Mouse (Mus musculus): ENCODE data around the gene Uba1.

The Uba1 gene

DNA sequence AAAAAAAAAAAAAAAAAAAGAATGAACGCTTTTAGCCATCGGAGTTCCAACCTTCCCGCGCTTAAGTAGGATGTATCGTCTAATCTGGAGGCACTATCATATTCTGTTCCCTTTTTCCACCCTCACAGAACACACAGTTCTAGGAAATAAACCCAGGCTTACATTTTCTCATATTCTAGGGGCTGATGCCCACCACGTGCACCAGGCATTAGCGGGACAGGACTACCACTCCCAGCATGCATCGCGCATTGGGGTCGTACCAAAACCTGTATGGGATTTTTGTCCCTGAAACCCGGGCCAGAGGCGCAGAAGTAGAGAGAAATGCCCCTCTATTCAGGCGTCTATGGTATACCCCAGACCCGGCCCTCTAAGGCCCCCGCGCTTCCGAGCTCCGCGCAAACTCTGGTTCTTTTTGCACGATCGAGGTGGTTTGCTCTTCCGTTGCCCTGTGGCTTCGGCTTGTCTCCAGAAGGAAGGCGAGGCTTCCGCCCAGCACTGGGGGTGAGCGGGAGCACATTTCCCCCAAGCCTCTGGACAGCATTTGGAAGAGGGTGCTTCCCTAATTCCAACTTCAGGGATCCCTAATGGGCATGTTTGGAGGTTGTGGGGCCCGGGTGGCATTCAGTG is at the start of gene Uba1:
Gene Uba1 (plus strand): TSS at position 301 of the 627 bp plus-strand sequence.
- DNase-seq = peak; percentile 70

DNA sequence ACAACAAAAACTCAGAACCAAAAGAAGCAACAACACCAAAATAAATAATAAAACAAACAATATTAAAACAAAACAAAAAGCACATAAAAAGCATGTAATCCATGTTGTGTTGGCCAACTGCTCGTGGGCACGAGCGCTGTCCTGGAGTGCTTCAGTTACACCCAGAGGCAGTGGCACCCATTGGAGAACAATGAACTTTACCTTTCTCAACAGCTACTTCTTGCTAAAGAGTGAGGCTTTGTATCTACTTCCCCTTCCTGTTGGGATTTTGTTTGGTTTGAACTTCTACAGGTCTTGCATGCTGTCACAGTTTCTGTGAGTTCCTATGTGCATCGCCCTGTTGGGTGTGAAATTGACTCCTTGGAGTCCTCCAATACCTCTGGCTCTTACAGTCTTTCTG is 49.6 kb upstream of the Uba1 start:
- no peak for DNase-seq

DNA sequence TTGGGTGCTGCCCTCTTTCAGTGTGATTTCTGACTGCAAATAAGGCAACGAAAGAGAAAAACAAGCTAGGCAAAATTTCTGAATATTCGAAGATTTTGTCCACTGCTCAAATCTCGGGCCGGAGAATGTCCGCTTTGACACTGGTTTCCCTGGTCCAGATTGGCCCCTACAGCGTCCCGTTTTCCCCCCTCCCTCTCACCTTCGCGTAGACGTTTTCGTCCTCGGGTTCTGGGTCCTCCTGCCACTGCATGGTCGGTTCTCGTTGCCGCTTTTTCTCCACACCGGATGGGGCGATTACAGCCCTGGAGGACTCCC is 41.3 kb upstream of the Uba1 start:
- no peak for DNase-seq

DNA sequence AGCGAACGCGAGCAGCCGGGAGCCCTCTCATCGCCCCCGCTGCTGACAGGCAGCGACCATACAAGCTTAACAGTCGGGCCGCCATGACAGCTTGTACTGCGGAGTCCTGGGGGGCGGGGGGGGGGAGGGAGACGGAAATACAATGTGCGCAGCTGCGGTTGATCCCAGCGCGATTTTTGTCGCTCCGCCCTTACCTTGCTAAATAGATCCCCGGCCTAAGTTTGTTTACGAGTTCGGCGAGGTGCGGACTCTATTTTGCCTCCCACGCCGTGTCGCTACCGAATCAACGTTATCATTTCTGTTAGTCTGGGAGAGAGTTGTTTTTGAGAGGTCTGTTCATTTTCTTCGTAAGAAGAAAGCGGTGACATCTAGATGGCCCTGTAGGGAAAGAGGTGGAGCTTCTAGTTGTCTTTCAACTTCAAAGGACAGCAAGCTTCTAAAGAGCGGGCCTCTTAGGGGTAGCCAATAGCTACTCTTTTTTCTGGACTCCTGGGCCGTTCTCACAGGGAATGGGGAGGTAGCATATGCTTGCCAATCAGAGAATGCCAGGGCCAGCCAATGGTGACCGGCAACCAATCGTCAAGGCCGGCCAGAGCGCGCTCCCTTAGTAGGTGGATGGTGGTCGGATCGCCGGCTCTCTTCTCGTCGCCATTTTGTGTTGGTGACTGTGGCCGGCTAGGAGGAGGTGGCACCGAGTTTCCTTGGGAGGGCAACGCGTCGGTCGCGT is 40.8 kb upstream of the Uba1 start, which contains the start of the genes Rbm10 and Ndufb11:
Gene Rbm10 (plus strand): TSS at position 328 of the 727 bp plus-strand sequence.
Gene Ndufb11 (minus strand): TSS at position 444 of the 727 bp plus-strand sequence.
- peak; percentile 93 for DNase-seq

DNA sequence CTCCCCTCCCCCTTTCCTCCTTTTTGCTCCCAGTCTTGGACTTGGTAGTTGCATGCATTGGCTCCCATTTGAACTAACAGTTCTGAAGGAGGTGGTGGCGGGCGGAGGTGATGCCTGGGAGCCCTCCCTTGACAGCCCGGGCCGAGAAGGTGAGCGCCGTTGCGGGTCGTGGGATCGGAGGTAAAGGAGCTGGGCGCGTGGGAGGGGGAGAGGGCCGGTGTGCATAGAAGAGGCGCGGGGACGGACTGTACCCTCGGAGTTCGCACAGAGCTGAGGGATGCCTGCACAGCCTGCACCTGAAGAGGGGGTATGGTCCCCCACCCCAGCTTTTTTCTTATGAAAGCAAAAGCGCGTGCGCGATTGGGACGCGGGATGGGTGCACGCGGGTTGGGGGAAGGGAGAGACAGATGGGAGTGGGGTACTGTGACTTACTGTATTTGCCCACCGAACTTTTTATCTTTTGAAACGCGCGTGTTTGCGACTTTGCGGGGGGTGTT is 40.2 kb upstream of the Uba1 start:
- DNase-seq = no peak

DNA sequence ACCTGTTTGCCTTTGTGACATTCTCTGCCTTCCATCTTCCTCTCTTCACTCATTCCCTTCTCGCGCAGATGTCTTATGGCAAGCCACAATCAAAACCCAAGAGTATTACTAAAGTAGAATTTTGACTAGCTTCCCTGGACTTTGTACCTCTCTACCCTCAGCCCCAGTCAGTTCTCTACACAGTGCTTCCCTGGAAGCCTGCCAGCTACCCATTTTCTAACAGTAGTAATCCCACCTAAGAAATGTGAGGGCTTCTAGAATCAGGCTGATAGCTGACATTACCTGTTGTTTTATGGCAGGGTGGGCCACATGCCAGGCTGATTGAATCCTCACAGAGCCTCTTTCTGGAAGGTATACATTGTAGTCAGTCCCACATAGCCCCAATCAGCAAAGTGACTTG is 20.0 kb upstream of the Uba1 start:
- DNase-seq = peak; percentile 35

DNA sequence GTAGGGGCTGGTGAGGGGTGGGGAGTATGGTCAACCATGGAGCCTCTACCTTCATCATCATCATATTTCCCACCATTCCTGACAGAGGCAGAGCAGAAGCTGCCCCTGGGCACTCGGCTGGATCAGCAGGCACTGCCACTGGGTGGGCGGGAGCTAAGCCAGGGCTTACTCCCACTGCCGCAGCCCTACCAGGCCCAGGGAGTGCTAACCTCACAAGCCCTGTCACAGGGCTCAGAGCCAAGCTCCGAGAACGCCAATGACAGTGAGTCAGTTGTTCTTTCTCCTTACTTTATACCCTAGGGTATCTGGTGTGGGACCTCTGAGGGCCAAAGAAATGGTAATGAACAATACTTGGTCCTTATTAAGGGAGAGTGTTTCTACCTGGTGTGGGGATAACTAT is 13.3 kb upstream of the Uba1 start:
- DNase-seq = no peak

DNA sequence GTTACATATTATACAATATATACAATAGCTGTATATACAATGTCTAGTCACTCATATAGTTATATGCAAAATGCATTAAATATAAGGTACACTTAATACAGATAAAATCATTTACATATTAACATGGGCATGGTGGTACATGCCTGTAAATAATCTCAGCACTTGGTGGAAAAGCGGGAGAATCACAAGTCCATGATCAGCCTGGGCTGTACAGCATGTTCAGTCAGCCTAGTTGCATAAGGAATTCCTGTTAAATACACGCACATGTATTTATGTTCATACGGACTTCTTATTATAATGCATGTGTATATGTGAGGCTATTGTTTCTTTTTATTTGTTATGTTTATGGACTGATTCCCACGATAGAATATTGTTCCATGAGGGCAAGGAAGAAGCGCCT is 533 bp upstream of the Uba1 start:
- no peak for DNase-seq

DNA sequence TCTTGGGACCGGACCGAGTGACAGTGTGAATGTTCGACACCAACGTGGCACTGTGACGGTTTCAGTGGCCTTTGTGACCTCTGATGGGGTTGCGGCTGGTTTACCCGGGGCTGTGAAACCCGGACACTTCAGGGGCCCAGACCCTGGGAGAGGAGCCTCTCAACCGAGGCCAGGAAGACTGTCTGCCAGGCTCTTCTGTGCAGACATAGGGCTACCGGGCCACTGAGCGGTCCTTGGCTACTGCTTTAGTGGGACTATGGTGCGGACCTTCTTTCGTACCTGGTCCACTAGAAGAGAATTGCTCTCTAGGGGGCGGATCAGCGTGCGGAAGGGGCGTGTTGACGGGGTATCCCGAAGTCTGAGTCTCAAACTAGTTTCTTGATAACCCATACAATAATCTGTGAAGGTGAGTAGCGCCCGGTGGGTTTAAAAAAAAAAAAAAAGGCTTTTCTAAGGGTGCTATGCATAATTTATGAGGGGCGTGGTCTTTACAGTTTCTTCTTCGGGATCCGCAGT is 823 bp downstream of the Uba1 start:
- peak; percentile 14 for DNase-seq

DNA sequence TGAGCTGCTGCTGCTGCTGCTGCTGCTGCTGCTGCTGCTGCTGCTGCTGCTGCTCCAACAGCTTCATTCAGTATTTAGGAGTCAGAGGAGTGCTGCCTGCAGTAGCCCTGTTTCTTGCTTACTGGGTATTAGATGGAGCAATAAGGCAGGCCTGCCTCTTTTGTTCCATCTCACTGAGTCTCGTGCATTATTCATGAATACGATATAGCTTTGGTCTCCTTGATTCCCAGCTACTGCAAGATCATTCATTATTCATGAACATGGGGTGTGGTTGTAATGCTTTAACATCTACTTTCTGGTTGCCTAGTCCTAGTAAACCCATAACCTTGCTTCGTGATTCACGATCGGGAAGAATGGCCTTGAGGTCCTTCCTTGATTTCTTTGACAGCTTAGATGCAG is 4.2 kb downstream of the Uba1 start:
- DNase-seq = no peak

DNA sequence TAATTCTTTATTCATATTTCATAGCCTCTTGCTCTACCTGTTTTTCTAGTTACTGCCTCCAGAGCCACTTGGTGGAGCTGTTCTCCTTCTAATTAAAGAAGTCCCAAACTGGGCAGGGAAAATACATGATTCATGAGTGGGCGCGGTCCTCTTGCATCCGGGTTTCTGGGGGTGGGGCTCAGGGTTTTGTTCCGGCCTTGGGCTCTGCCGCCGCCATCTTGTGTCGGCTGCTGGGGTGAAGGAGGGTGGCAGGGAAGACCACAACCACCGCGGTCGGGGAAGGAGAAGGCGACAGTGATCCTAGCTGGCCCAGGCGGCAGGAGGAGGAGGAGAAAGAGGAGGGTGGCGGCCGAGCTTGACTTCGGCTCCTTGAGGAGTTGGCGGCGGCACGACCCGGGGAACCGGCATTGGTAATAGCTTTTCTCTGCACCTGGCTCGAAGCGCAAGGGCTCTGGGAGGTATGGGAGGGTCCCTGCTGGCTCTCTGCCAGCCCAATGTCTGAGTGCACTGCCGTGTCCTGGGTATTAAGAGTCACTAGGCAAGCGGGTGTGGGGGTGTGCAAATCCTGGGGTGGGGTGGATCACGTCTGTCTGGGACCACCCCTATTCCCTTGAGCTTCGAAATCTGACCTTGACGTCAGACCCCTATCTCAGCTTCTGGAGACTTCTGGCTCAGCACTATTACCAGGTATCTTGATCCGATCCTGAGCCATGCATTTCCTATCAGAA is 4.8 kb downstream of the Uba1 start:
- DNase-seq = peak; percentile 93

DNA sequence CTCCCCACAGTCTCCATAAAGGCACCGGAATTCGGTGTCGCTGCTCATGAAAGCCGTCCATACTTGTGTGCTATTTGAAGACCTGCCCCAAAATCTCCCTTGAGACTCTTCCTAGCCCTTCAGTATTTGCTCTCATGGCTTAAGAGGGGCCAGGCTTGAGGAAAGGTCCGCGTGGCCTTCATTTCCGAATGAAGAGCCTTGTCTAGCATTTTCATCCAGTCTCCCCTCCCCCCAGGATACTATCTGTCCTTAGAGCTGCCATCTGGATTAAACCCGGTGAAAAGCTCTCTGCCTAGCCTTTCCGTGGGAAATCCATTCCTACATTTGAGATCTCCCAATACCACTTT is 5.3 kb downstream of the Uba1 start:
- peak; percentile 24 for DNase-seq

DNA sequence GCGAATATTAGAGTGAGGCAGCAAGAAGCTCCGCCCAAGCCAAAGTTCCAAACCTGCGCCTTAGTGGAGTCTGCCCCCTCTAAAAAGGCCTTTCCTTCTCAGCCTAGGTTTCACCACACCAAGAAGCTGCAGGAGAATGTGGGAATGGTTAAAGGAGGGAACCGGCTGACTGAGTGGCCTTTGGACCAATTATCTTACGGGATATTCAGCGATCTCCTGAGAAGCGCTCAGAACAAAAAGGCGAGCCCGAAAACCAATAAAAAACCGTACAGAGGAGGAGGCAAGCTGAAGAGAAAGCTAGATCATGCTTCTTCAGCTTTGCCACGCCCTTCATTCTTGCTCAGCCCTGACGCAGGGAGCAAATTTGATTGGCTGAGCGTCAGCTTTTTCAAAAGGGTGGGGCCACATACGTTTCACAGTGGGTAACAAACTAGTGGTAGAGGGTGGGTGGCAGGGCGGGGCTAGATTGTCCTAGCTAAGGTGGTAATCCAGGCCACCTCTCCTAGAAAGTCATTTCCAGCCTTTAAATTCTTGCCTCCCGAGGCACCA is 29.5 kb downstream of the Uba1 start, which contains the start of gene Cdk16:
Gene Cdk16 (plus strand): TSS at position 436 of the 549 bp plus-strand sequence.
- DNase-seq = peak; percentile 95

DNA sequence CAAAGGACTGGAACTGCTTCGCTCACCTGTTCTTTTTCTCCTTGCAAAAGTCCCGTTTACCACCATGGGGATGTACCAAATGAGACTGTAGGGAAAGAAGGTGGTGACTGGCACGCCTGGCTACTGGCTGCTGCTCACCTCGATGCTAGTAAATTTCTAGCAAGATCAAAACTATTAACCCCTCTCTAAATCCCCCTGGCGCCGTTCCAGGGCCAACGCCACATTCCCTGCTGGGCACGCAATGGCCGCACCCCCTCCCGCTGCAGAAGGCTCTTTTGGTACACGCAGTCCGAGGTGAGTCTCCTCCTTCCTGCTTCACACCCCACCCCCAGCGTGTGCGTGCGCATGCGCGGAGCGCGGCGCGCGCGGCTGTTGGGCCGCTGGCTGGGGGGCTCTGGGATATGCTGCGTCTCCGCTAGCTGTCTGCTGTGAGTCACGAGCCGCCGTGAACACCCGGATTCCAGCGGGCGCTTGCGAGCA is 30.0 kb downstream of the Uba1 start:
- peak; percentile 85 for DNase-seq

DNA sequence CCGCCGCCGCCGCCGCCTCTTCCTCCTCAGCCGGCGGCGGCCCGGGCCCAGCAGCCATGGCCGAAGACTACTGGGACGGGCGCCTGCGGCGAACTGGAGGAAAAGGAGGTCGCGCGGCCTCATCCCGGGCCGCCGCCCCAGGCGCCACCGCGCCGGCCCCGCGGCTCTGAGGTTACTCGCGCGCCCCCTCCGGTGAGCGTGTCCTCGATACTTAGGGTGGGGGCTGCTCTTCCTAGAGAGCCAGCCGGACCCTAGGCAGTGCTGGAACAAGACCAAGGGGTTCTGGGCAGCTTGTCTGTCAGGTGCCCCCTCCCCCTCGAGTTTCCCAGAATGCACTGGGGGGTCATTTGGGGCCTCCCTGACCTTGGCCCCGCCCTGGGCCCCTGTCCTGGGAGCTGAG is 30.5 kb downstream of the Uba1 start:
- peak; percentile 60 for DNase-seq

DNA sequence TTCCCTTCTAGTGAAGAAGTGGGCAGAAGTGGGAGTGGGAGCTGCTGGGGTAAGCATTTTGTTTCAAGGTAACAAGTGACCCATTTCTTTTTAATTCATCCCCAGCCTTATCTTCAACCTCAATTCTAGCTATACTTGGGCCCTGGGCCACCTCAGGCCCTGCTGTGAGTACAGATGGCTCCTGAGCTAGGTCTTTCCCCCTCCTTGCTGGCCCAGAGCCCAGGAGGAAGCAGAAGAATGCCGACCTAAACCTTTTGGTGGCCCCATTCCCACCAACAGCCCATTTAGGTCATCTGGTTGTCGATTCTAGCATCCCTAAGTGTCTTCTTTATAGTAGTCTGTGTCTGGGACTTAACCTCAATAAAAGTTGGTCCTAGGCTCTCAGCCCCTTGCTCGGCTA is 33.4 kb downstream of the Uba1 start:
- DNase-seq = no peak

DNA sequence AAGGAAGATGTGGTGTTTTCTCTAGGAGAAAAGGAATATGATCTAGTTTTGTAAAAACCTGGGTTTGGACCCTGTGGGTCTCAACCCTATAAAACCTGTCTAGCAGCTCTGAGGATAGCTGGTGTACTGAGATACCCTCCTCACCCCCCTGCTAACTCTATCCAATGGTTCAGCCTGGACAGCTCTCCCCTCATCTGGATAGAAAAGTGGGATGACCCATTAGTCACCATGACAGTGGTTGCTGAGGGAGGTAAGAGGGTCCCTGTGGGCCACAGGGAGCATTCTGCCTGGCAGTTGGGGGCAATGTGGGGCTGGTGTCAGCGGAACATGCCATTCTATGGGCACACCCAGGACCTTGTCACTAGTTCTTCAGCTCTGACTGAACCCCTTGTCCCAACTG is 34.5 kb downstream of the Uba1 start:
- DNase-seq = no peak

DNA sequence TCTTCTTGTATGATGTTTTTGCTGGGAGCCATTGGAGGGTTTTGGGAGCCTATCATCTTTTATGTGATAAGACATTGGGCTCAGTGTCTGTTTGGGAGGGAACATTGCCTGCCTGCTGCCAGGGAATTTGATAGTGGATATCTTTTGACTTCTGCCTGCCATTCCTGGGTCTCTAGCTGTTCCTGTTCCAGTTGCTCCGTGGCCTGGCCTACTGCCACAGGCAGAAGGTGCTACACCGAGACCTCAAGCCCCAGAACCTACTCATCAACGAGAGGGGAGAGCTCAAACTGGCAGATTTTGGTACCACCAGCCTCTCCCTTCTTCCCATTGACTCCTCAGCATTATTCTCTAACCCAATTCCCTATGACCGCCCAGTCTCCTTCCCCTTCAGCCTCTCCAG is 37.7 kb downstream of the Uba1 start:
- DNase-seq = no peak

DNA sequence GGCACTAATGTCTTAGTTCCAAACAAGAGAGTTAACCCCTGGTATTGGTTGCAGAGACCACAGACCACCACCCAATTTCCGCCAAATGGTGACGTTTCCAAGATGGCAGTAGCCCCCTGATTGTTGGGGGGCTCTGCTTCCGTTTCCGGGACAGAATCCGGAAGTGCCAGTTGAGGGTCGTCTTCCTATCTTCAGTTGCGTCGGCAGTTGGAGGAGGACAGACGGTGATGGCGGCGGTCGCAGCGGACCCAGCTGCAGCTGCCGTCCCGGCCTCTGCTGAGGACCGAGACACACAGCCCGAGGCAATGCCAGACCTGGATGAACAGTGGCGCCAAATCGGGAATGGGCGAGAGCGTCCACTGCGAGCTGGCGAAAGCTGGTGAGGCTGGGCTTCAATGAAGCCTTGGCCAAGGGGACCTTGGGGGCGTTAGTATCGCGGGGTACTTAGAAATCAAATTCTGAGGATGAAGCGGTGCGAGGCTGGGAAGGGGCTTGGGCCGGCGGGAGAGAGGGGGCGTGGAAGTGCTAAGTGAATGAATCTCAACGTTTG is 45.7 kb downstream of the Uba1 start, which contains the start of gene Usp11:
Gene Usp11 (plus strand): TSS at position 166 of the 550 bp plus-strand sequence.
- DNase-seq = peak; percentile 19

DNA sequence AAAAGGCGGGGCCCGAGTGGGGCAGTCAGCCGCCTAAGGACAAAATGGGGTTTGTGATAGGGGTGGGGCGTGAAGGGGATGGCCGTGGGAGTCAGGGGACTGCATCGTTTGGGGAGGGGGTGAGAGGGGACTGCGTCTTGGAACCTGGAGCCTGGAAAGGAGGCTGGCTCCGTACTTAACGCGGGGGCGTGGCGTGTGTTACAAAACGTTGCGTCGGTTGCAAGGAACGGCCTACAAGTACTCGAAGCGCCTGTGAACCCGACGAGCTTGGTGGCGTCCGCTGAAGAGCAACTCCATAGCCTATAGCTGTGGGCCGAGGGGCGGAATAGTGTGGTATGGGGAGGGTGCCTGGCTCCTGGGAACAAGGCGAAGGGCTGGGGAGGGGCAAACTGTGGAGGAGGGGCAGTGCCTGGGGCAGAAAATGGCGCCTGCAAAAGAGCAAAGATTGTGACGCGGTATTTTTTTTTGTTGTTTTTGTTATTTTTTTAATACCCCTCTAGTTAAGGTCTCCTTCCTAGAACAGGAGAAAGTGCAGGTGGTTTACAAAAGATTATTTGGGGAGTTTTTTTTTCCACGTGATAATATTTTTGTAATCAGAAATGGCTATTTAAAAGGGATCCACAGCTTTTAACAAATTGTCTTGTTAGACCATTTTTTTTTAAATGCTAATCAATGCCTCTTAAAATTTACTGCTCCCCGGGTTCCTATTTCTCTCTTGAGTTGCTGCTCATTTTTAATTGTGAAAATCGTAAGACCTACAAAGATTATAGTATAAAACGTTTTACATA is 46.4 kb downstream of the Uba1 start:
- DNase-seq = peak; percentile 72

DNA sequence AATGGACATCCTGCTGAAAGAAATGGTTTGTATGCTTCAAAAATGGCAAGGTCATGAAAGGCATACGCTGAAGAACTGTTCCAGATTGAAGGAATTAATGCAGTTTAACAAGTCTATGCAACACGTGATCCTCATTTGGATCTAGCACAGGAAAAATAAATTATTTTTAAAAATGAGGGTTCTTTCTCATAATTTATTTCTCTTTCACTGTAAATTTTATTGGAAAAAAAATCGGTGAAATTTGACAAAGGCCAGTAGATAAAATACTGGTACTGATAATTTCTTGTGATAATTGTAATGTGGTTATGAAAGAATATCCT is 46.9 kb downstream of the Uba1 start:
- no peak for DNase-seq

DNA sequence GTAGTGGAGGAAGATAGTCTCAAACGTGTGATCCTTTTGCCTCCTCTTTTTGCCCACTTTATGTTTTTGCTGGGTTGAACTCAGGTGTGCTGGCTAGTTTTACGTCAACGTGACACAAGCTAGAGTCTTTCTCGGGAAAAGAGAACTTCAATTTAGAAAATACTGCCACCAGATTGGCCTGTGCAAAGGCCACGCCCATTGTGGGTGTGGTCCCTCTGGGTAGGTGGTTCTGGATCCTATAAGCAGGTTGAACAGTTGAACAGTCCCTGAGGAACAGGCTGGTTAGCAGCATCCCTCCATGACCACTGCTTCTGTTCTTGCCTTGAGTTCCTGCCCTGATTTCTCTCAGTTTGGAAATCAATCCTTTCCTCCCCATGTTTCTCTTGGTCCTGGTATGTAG is 70.6 kb downstream of the Uba1 start:
- no peak for DNase-seq

All from kidney, adult 9 months (tissue).